Mouse (Mus musculus) heart, embryonic 16.5 days (tissue): ENCODE measurements at regions not wholly inside any gene's neighbourhood (a gene's known extent, or its start where the extent isn't known, plus 50 kb on each side); places are given as distances from the start of the nearest gene placed in this dataset.

ENCODE experiments used
- ATAC-seq: fragments of 200-750 bp; cut with Nextera tagmentation; replicated peaks from 2 replicates; pipeline ENCODE4 v1.8.0; 2017; ENCODE audit warnings: moderate number of reproducible peaks; ENCODE audit not compliant: insufficient read depth, low FRiP score; ENCODE audit errors: extremely low read depth
- H3K27ac ChIP-seq: fragments of 300-500 bp; sonication (generic); 2 replicates; pipeline ENCODE4 v1.5.1; 2014; ENCODE audit warnings: mild to moderate bottlenecking, low read length, control low read depth, moderate library complexity
- H3K27me3 ChIP-seq: fragments of 300-500 bp; sonication (generic); 2 replicates; pipeline ENCODE4 v1.6.1; 2014; ENCODE audit warnings: low read length, mixed read lengths; ENCODE audit not compliant: control insufficient read depth, insufficient read depth
- H3K36me3 ChIP-seq: fragments of 300-500 bp; sonication (generic); 2 replicates; pipeline ENCODE4 v1.6.1; 2014; ENCODE audit not compliant: control insufficient read depth, insufficient read depth
- H3K4me1 ChIP-seq: fragments of 300-500 bp; sonication (generic); 2 replicates; pipeline ENCODE4 v1.6.1; 2014; ENCODE audit warnings: low read length, mixed read lengths; ENCODE audit not compliant: control insufficient read depth, insufficient read depth
- H3K4me2 ChIP-seq: fragments of 300-500 bp; sonication (generic); 2 replicates; pipeline ENCODE4 v1.6.1; 2014; ENCODE audit warnings: low read depth, mild to moderate bottlenecking, control low read depth, low read length
- H3K4me3 ChIP-seq: fragments of 300-500 bp; sonication (generic); 2 replicates; pipeline ENCODE4 v1.5.1; 2014; ENCODE audit warnings: mild to moderate bottlenecking, control low read depth, low read length
- H3K9ac ChIP-seq: fragments of 300-500 bp; sonication (generic); 2 replicates; pipeline ENCODE4 v1.6.1; 2014; ENCODE audit warnings: low read length, control low read depth
- H3K9me3 ChIP-seq: fragments of 300-500 bp; sonication (generic); replicated peaks from 2 replicates; pipeline ENCODE4 v1.6.1; 2016; ENCODE audit warnings: low read length; ENCODE audit not compliant: control insufficient read depth
- WGBS: fragments of 180-500 bp; shearing (Covaris S2); extraction: QIAGEN DNeasy Blood & Tissue Kit; methylation state at CpG from one replicate; pipeline ENCODE4 v1.1.7; 2014; 5-methylcytosine and 5-hydroxymethylcytosine counted together

GRCm38 (mm10) chr9:59198221-59198875 is 93.0 kb upstream of the Adpgk start:
- Histone ChIP-seq H3K9ac (no peak overlapping the region), H3K4me1 (no peaks in the 10 kb centered on the region), H3K4me3 (no peak overlapping the region), H3K27me3 (no peaks in the 10 kb centered on the region), H3K27ac (no peak overlapping the region), H3K36me3 (no peaks in the 10 kb centered on the region), H3K9me3 (no peaks in the 10 kb centered on the region), H3K4me2 (no peak overlapping the region)
- ATAC-seq = no peak
- WGBS = 44% methylated on average over 6 of the region's 6 CpGs

GRCm38 (mm10) chr9:59197506-59197905 is 93.9 kb upstream of the Adpgk start:
- Histone ChIP-seq H3K27me3 (no peaks in the 10 kb centered on the region), H3K4me1 (no peaks in the 10 kb centered on the region), H3K27ac (no peak overlapping the region), H3K9ac (no peak overlapping the region), H3K36me3 (no peaks in the 10 kb centered on the region), H3K4me2 (no peak overlapping the region), H3K4me3 (no peak overlapping the region), H3K9me3 (no peaks in the 10 kb centered on the region)
- 50% methylated on average over 12 of the region's 12 CpGs for WGBS
- ATAC-seq = no peak

GRCm38 (mm10) chr9:59193971-59194370 is 97.4 kb upstream of the Adpgk start:
- Histone ChIP-seq H3K27ac (no peak overlapping the region), H3K4me1 (no peaks in the 10 kb centered on the region), H3K36me3 (no peaks in the 10 kb centered on the region), H3K4me2 (no peak overlapping the region), H3K27me3 (no peaks in the 10 kb centered on the region), H3K4me3 (no peak overlapping the region), H3K9ac (no peak overlapping the region), H3K9me3 (no peaks in the 10 kb centered on the region)
- ATAC-seq = no peak
- 61% methylated on average over 11 of the region's 11 CpGs for WGBS

GRCm38 (mm10) chr9:59189141-59189540 is 102.2 kb upstream of the Adpgk start:
- H3K9me3 ChIP-seq = no peaks in the 10 kb centered on the region
- ATAC-seq = no peak
- no peaks in the 10 kb centered on the region for H3K27me3 ChIP-seq
- H3K4me2 ChIP-seq = no peak overlapping the region
- H3K4me3 ChIP-seq = no peak overlapping the region
- 62% methylated on average over 9 of the region's 9 CpGs for WGBS
- H3K9ac ChIP-seq = no peak overlapping the region
- H3K4me1 ChIP-seq = no peaks in the 10 kb centered on the region
- no peak overlapping the region; the same call in 1 of the 2 replicates for H3K27ac ChIP-seq
- no peaks in the 10 kb centered on the region for H3K36me3 ChIP-seq

- 66% methylated on average over 4 of the region's 4 CpGs for WGBS
- ATAC-seq = no peak
- no peaks in the 10 kb centered on the region for H3K27me3 ChIP-seq
- no peaks in the 10 kb centered on the region for H3K36me3 ChIP-seq
- no peak overlapping the region for H3K9ac ChIP-seq
- H3K4me1 ChIP-seq = no peaks in the 10 kb centered on the region
- H3K4me2 ChIP-seq = no peak overlapping the region
- no peaks in the 10 kb centered on the region for H3K9me3 ChIP-seq
- H3K4me3 ChIP-seq = no peak overlapping the region
- H3K27ac ChIP-seq = no peak overlapping the region; the same call in 1 of the 2 replicates
Measured at GRCm38 (mm10) chr9:59188411-59188810, 102.9 kb upstream of the Adpgk start.

GRCm38 (mm10) chr9:59186326-59186725 is 105.0 kb upstream of the Adpgk start:
- Histone ChIP-seq H3K4me3 (no peak overlapping the region), H3K9ac (no peak overlapping the region), H3K27ac (no peak overlapping the region), H3K4me2 (no peak overlapping the region), H3K27me3 (no peaks in the 10 kb centered on the region), H3K9me3 (no peaks in the 10 kb centered on the region), H3K36me3 (no peaks in the 10 kb centered on the region), H3K4me1 (no peaks in the 10 kb centered on the region)
- no peak for ATAC-seq
- 59% methylated on average over 4 of the region's 4 CpGs for WGBS

- Histone ChIP-seq H3K27me3 (no peaks in the 10 kb centered on the region), H3K9ac (no peak overlapping the region), H3K36me3 (no peaks in the 10 kb centered on the region), H3K4me2 (no peak overlapping the region), H3K9me3 (no peaks in the 10 kb centered on the region), H3K27ac (no peak overlapping the region), H3K4me3 (no peak overlapping the region), H3K4me1 (no peaks in the 10 kb centered on the region)
- WGBS = 63% methylated on average over 3 of the region's 3 CpGs
- ATAC-seq = no peak
Measured at GRCm38 (mm10) chr9:59184089-59184488, 107.3 kb upstream of the Adpgk start.

- Histone ChIP-seq H3K4me1 (no peaks in the 10 kb centered on the region), H3K4me3 (no peak overlapping the region), H3K9me3 (no peaks in the 10 kb centered on the region), H3K27me3 (no peaks in the 10 kb centered on the region), H3K9ac (no peak overlapping the region), H3K36me3 (no peaks in the 10 kb centered on the region), H3K27ac (no peak overlapping the region), H3K4me2 (no peak overlapping the region)
- 63% methylated on average over 6 of the region's 6 CpGs for WGBS
- no peak for ATAC-seq
Measured at GRCm38 (mm10) chr9:59182906-59183305, 108.5 kb upstream of the Adpgk start.

- Histone ChIP-seq H3K4me3 (no peak overlapping the region), H3K4me1 (no peaks in the 10 kb centered on the region), H3K9me3 (no peaks in the 10 kb centered on the region), H3K4me2 (no peak overlapping the region), H3K27ac (no peak overlapping the region), H3K9ac (no peak overlapping the region), H3K27me3 (no peaks in the 10 kb centered on the region), H3K36me3 (no peaks in the 10 kb centered on the region)
- 49% methylated on average over 8 of the region's 8 CpGs for WGBS
- ATAC-seq = no peak
Measured at GRCm38 (mm10) chr9:59182490-59182889, 108.9 kb upstream of the Adpgk start.
